ENCODE assay signal across 8 mouse cellular contexts in the genomic region with DNA sequence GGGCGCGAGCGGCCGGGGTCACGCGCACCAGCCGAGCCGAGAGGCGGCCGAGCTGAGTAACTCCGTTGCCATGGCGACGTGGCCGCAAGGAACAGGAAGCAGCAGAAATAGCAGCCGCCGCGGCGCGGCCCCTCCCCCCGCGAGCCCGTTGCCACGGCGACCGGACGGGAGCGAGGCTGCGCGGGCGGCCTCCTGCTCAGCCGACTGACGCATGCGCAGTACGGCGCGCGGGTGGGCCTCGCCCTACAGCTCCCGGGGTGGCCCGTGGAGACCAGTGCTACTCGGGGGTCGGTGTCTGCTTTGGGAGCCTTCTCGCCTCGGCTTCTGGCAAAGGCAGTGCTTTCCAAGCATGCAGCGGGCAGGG.
DNase-seq lines count a peak whose midpoint lies in the region; ATAC-seq and TF ChIP-seq lines count a peak whose summit lies in the region.

No protein-coding gene starts in this region.

- peak; percentile 92 for DNase-seq in ES-E14 (ENCODE audit: low read depth, low spot score)
- DNase-seq in cerebellum, adult 11-12 months, result peak; percentile 100
- peak; percentile 99 for DNase-seq in heart, postnatal 25 days (ENCODE audit: low spot score)
- DNase-seq in layer of hippocampus, adult 18-20 months (ENCODE audit: low spot score in 2 of 2), result peak; percentile 99 to 100
- DNase-seq in lung, adult 2 months, result peak; percentile 98
- DNase-seq in thymus, adult 18-20 months, result peak; percentile 99

- H3K4me1 ChIP-seq in ES-E14 (ENCODE audit: control insufficient read depth in 2 of 2, insufficient read depth in 2 of 2, low read length in 2 of 2, poor library complexity in 1 of 2), result peaks cover 9 to 29% of the 10 kb centered on the region in 2 experiments
- peaks cover 69% of the 10 kb centered on the region for H3K4me1 ChIP-seq in forebrain, embryonic 15.5 days
- H3K4me1 ChIP-seq in lung, adult 2 months (ENCODE audit: control insufficient read depth, insufficient read depth, low read length), result peaks cover 19% of the 10 kb centered on the region

- peak overlapping the region; percentile 60 for H3K4me2 ChIP-seq in forebrain, embryonic 15.5 days (replicated peaks)

- no peaks in the 10 kb centered on the region for H3K36me3 ChIP-seq in ES-E14 (ENCODE audit: control insufficient read depth, insufficient read depth, low read length, poor library complexity, severe bottlenecking)
- H3K36me3 ChIP-seq in forebrain, embryonic 15.5 days, result no peaks in the 10 kb centered on the region

- no peak overlapping the region for H3K27ac ChIP-seq in ES-E14 (ENCODE audit: insufficient read depth, low read depth, low read length, poor library complexity, severe bottlenecking)
- H3K27ac ChIP-seq in forebrain, embryonic 15.5 days (replicated peaks), result peak overlapping the region; percentile 98

- no peaks in the 10 kb centered on the region for H3K27me3 ChIP-seq in forebrain, embryonic 15.5 days

- WGBS in forebrain, embryonic 15.5 days, result under 1% methylated on average over 45 of the region's 45 CpGs
- under 1% methylated on average over 45 of the region's 45 CpGs for WGBS in lung, adult 2 months

- peak; percentile 89; the same call in 1 of the 2 replicates for TF ChIP-seq POLR2A in lung, adult 2 months (IDR thresholded peaks at IDR 0.05; ENCODE audit: borderline replicate concordance, extremely low read depth, low read depth, low read length)

- intact Hi-C loops in heart, postnatal 25 days (cut with DNase I), result loop anchor here (2.0 kb wide), 1 partner anchor 186 kb away; no protein-coding TSS in a partner anchor

- ATAC-seq in forebrain, embryonic 15.5 days (replicated peaks), result peak; percentile 88
- ATAC-seq in neutrophil, adult 5-6 weeks (ENCODE audit: extremely low read depth, insufficient number of reproducible peaks, low FRiP score, poor library complexity, severe bottlenecking), result peak; percentile 82

- peak overlapping the region; percentile 43 to 57 for H3K4me3 ChIP-seq in ES-E14 (ENCODE audit: insufficient read depth in 1 of 2, low read depth in 1 of 2, low read length in 2 of 2, poor library complexity in 1 of 2, severe bottlenecking in 1 of 2)
- peak overlapping the region; percentile 37 for H3K4me3 ChIP-seq in forebrain, embryonic 15.5 days
- peak overlapping the region; percentile 85 for H3K4me3 ChIP-seq in lung, adult 2 months (replicated peaks; ENCODE audit: extremely low read depth, low read depth, low read length)

- H3K9me3 ChIP-seq in ES-E14 (ENCODE audit: control insufficient read depth, insufficient read depth, low read depth, low read length), result no peaks in the 10 kb centered on the region
- no peaks in the 10 kb centered on the region for H3K9me3 ChIP-seq in forebrain, embryonic 15.5 days

- TF ChIP-seq CTCF in lung, adult 2 months (IDR thresholded peaks at IDR 0.05; ENCODE audit: insufficient read depth, low read length), result no peak

- in situ Hi-C loops in ES-E14 (cut with MboI; ENCODE audit: low sequenced_read_pairs in 2 of 2, unreplicated experiment in 2 of 2), result no loop called here

- H3K9ac ChIP-seq in ES-E14 (ENCODE audit: insufficient read depth, low read depth, low read length, poor library complexity, severe bottlenecking), result peak overlapping the region; percentile 82
- H3K9ac ChIP-seq in forebrain, embryonic 15.5 days (replicated peaks), result peak overlapping the region; percentile 51

TF ChIP-seq in ES-E14, 5 proteins besides CTCF, POLR2A, EP300 and RAD21:
- no peak for TF ChIP-seq ZC3H11A (IDR thresholded peaks at IDR 0.05; ENCODE audit: borderline replicate concordance, low read depth, low read length)
- no peak for TF ChIP-seq HCFC1 (IDR thresholded peaks at IDR 0.05; ENCODE audit: borderline replicate concordance, insufficient read depth, low read length)
- TF ChIP-seq CHD2 (IDR thresholded peaks at IDR 0.05; ENCODE audit: low read depth, low read length), result no peak
- TF ChIP-seq ZNF384 (IDR thresholded peaks at IDR 0.05; ENCODE audit: low read depth, low read length), result no peak
- TF ChIP-seq MAFK (IDR thresholded peaks at IDR 0.05; ENCODE audit: insufficient read depth, low read depth, low read length), result no peak
